Mouse (Mus musculus) thymus, adult 2 months (tissue): Measurements from ENCODE around the gene Slc25a22.

Source experiments
- CTCF ChIP-seq: fragments of 200-500 bp; IDR thresholded peaks from 2 replicates; pipeline ENCODE4 v1.5.1; 2012; ENCODE audit warnings: mild to moderate bottlenecking, control low read depth, low read length, moderate library complexity, borderline replicate concordance; ENCODE audit not compliant: control insufficient read depth, poor library complexity, insufficient read depth; ENCODE audit errors: extremely low read depth
- POLR2A ChIP-seq: fragments of 200-500 bp; IDR thresholded peaks from 2 replicates; pipeline ENCODE4 v1.6.1; 2012; ENCODE audit warnings: mild to moderate bottlenecking, low read length, control low read depth, moderate library complexity; ENCODE audit not compliant: control insufficient read depth, poor library complexity, insufficient read depth; ENCODE audit errors: extremely low read depth

GRCm38 (mm10) chr7:141483114-141483653 is 45.5 kb upstream of the Slc25a22 start:
- no peak for TF ChIP-seq CTCF
- TF ChIP-seq POLR2A, result no peak
